Mouse (Mus musculus): ENCODE data around the gene Kri1. TPM values are rescaled to one million over a fixed set of nuclear protein-coding genes. Genes with fewer than 3 reads are reported as not detected.

Kri1 gene
- polyA plus RNA-seq, 1 experiment = 40.8 TPM

- H3K4me1 ChIP-seq (ENCODE audit: control insufficient read depth, insufficient read depth, insufficient read length) = peaks cover 15% of the 10 kb centered on the region
- H3K4me3 ChIP-seq (ENCODE audit: extremely low read depth, insufficient read depth, insufficient read length) = peak overlapping the region; percentile 82
- peaks cover 7% of the 10 kb centered on the region for H3K36me3 ChIP-seq (ENCODE audit: control insufficient read depth, insufficient read depth, low read length)
- TF ChIP-seq POLR2A (IDR thresholded peaks at IDR 0.05; ENCODE audit: low read depth, low read length) (no peak), CTCF (IDR thresholded peaks at IDR 0.05; ENCODE audit: extremely low read depth, insufficient read depth, insufficient read length, insufficient replicate concordance) (no peak)
- H3K27ac ChIP-seq (ENCODE audit: insufficient read depth, low read length) = peak overlapping the region; percentile 95
- no peaks in the 10 kb centered on the region for H3K27me3 ChIP-seq (ENCODE audit: control insufficient read depth, insufficient read depth, low read length)
- WGBS = 1% methylated on average over 29 of the region's 31 CpGs
- no peak for DNase-seq (ENCODE audit: low read depth in 1 of 2, low spot score in 2 of 2)
These were observed 49.6 kb downstream of the Kri1 start for GRCm38 (mm10) chr9:21238004-21238732.

- Histone ChIP-seq H3K4me3 (ENCODE audit: extremely low read depth, insufficient read depth, insufficient read length) (peak overlapping the region; percentile 82), H3K36me3 (ENCODE audit: control insufficient read depth, insufficient read depth, low read length) (peaks cover 10% of the 10 kb centered on the region), H3K27me3 (ENCODE audit: control insufficient read depth, insufficient read depth, low read length) (no peaks in the 10 kb centered on the region), H3K27ac (ENCODE audit: insufficient read depth, low read length) (peak overlapping the region; percentile 95), H3K4me1 (ENCODE audit: control insufficient read depth, insufficient read depth, insufficient read length) (peaks cover 15% of the 10 kb centered on the region)
- DNase-seq (ENCODE audit: low read depth in 1 of 2, low spot score in 2 of 2) = peak in 1 of 2 experiments; percentile 65
- TF ChIP-seq POLR2A (IDR thresholded peaks at IDR 0.05; ENCODE audit: low read depth, low read length) = no peak
- TF ChIP-seq CTCF (IDR thresholded peaks at IDR 0.05; ENCODE audit: extremely low read depth, insufficient read depth, insufficient read length, insufficient replicate concordance) = peak; percentile 34; the same call in 1 of the 2 replicates
- WGBS = 8% methylated on average over 19 of the region's 19 CpGs
These were observed 50.3 kb downstream of the Kri1 start for GRCm38 (mm10) chr9:21237368-21238003.

GRCm38 (mm10) chr9:21236991-21237367, 50.8 kb downstream of the Kri1 start:
- Histone ChIP-seq H3K36me3 (ENCODE audit: control insufficient read depth, insufficient read depth, low read length) (peaks cover 10% of the 10 kb centered on the region), H3K4me3 (ENCODE audit: extremely low read depth, insufficient read depth, insufficient read length) (peak overlapping the region; percentile 82; the same call in 1 of the 2 replicates), H3K27ac (ENCODE audit: insufficient read depth, low read length) (peak overlapping the region; percentile 95), H3K27me3 (ENCODE audit: control insufficient read depth, insufficient read depth, low read length) (no peaks in the 10 kb centered on the region), H3K4me1 (ENCODE audit: control insufficient read depth, insufficient read depth, insufficient read length) (peaks cover 15% of the 10 kb centered on the region)
- WGBS = 68% methylated on average over 25 of the region's 25 CpGs
- no peak for DNase-seq (ENCODE audit: low read depth in 1 of 2, low spot score in 2 of 2)
- TF ChIP-seq CTCF (IDR thresholded peaks at IDR 0.05; ENCODE audit: extremely low read depth, insufficient read depth, insufficient read length, insufficient replicate concordance) = no peak

- peak overlapping the region; percentile 65 for H3K27ac ChIP-seq (ENCODE audit: insufficient read depth, low read length)
- TF ChIP-seq POLR2A (IDR thresholded peaks at IDR 0.05; ENCODE audit: low read depth, low read length) (no peak), CTCF (IDR thresholded peaks at IDR 0.05; ENCODE audit: extremely low read depth, insufficient read depth, insufficient read length, insufficient replicate concordance) (no peak)
- peak in 1 of 2 experiments; percentile 41 for DNase-seq (ENCODE audit: low read depth in 1 of 2, low spot score in 2 of 2)
- 34% methylated on average over 4 of the region's 4 CpGs for WGBS
- H3K36me3 ChIP-seq (ENCODE audit: control insufficient read depth, insufficient read depth, low read length) = peaks cover 22% of the 10 kb centered on the region
- peaks cover 15% of the 10 kb centered on the region for H3K4me1 ChIP-seq (ENCODE audit: control insufficient read depth, insufficient read depth, insufficient read length)
- no peaks in the 10 kb centered on the region for H3K27me3 ChIP-seq (ENCODE audit: control insufficient read depth, insufficient read depth, low read length)
- H3K4me3 ChIP-seq (ENCODE audit: extremely low read depth, insufficient read depth, insufficient read length) = no peak overlapping the region; the same call in 1 of the 2 replicates
These were observed 52.4 kb downstream of the Kri1 start for GRCm38 (mm10) chr9:21235341-21235740.

GRCm38 (mm10) chr9:21233805-21234204, 54.0 kb downstream of the Kri1 start:
- 98% methylated on average over 28 of the region's 28 CpGs for WGBS
- TF ChIP-seq CTCF (IDR thresholded peaks at IDR 0.05; ENCODE audit: extremely low read depth, insufficient read depth, insufficient read length, insufficient replicate concordance) (no peak), POLR2A (IDR thresholded peaks at IDR 0.05; ENCODE audit: low read depth, low read length) (no peak)
- Histone ChIP-seq H3K4me1 (ENCODE audit: control insufficient read depth, insufficient read depth, insufficient read length) (peaks cover 15% of the 10 kb centered on the region), H3K36me3 (ENCODE audit: control insufficient read depth, insufficient read depth, low read length) (peaks cover 28% of the 10 kb centered on the region), H3K27me3 (ENCODE audit: control insufficient read depth, insufficient read depth, low read length) (no peaks in the 10 kb centered on the region), H3K4me3 (ENCODE audit: extremely low read depth, insufficient read depth, insufficient read length) (no peak overlapping the region), H3K27ac (ENCODE audit: insufficient read depth, low read length) (no peak overlapping the region)
- no peak for DNase-seq (ENCODE audit: low read depth in 1 of 2, low spot score in 2 of 2)

- no peaks in the 10 kb centered on the region for H3K27me3 ChIP-seq (ENCODE audit: control insufficient read depth, insufficient read depth, low read length)
- no peak overlapping the region for H3K4me3 ChIP-seq (ENCODE audit: extremely low read depth, insufficient read depth, insufficient read length)
- no peak overlapping the region for H3K27ac ChIP-seq (ENCODE audit: insufficient read depth, low read length)
- peaks cover 28% of the 10 kb centered on the region for H3K36me3 ChIP-seq (ENCODE audit: control insufficient read depth, insufficient read depth, low read length)
- TF ChIP-seq POLR2A (IDR thresholded peaks at IDR 0.05; ENCODE audit: low read depth, low read length) = no peak
- TF ChIP-seq CTCF (IDR thresholded peaks at IDR 0.05; ENCODE audit: extremely low read depth, insufficient read depth, insufficient read length, insufficient replicate concordance) = no peak
- peaks cover 15% of the 10 kb centered on the region for H3K4me1 ChIP-seq (ENCODE audit: control insufficient read depth, insufficient read depth, insufficient read length)
- no peak for DNase-seq (ENCODE audit: low read depth in 1 of 2, low spot score in 2 of 2)
- WGBS = 96% methylated on average over 29 of the region's 29 CpGs
These were observed 54.4 kb downstream of the Kri1 start for GRCm38 (mm10) chr9:21233366-21233765.

- Histone ChIP-seq H3K27me3 (ENCODE audit: control insufficient read depth, insufficient read depth, low read length) (no peaks in the 10 kb centered on the region), H3K27ac (ENCODE audit: insufficient read depth, low read length) (no peak overlapping the region), H3K4me1 (ENCODE audit: control insufficient read depth, insufficient read depth, insufficient read length) (peaks cover 15% of the 10 kb centered on the region), H3K4me3 (ENCODE audit: extremely low read depth, insufficient read depth, insufficient read length) (no peak overlapping the region), H3K36me3 (ENCODE audit: control insufficient read depth, insufficient read depth, low read length) (peaks cover 28% of the 10 kb centered on the region)
- WGBS = 91% methylated on average over 5 of the region's 5 CpGs
- DNase-seq (ENCODE audit: low read depth in 1 of 2, low spot score in 2 of 2) = no peak
- no peak for TF ChIP-seq POLR2A (IDR thresholded peaks at IDR 0.05; ENCODE audit: low read depth, low read length)
- no peak for TF ChIP-seq CTCF (IDR thresholded peaks at IDR 0.05; ENCODE audit: extremely low read depth, insufficient read depth, insufficient read length, insufficient replicate concordance)
These were observed 54.9 kb downstream of the Kri1 start for GRCm38 (mm10) chr9:21232867-21233266.
